Mouse (Mus musculus) heart, adult 11 months (tissue): ENCODE results near the gene Smug1.

ENCODE experiments used
- DNase-seq: peaks from one replicate; pipeline ENCODE4 v3.0.0; 2022

Gene Smug1

GRCm38 (mm10) chr15:103167042-103167615 is at the start of gene Smug1:
Gene Smug1, minus strand, starts transcription at chr15:103167092.
- DNase-seq = peak; percentile 88

GRCm38 (mm10) chr15:103216052-103216451 is 49.2 kb upstream of the Smug1 start:
- DNase-seq = peak; percentile 89

DNA sequence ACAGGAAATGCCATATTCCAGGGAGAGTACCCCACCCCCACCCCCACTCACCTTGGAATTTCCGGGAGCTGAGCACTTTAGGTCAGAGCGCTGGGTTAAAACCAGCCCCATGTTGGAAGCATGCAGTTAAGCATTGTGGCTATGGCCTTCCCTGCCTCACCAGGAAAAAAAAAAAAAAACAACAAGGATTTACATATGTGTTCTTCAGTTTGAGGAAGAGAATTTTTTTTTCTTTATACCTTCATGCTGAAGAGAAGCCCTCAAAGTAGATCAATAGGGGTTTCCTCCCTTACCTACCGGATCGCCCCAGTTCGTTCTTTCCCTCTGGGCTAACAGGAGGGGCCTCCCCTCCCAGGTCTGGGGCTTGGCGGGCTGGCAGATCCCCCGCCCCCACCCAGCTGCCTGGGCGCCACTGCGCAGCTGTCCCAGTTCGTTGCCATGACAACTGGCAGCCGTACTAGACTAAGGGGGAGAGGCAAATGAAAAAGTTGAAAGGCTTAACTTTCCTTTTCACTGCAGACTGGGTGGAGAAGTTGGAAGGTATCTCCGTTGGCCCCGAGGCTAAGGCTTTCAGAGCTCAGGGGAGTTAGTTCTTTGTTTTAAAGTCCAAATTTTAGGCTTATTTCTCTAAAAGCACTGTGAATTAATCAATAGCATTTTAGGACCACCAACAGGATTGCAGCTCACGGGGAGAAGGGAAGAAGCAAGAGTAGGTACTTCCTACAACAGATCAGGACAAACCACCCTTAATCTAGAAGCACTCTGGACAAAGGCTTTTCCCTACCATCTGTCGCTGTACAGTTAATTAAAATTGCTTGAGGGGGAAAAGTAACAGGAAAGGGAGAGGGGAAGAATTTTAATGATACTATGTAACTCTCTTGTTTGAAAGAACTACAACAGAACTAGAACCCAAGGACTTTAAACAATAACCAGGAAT is 48.3 kb upstream of the Smug1 start:
- DNase-seq = peak; percentile 99

DNA sequence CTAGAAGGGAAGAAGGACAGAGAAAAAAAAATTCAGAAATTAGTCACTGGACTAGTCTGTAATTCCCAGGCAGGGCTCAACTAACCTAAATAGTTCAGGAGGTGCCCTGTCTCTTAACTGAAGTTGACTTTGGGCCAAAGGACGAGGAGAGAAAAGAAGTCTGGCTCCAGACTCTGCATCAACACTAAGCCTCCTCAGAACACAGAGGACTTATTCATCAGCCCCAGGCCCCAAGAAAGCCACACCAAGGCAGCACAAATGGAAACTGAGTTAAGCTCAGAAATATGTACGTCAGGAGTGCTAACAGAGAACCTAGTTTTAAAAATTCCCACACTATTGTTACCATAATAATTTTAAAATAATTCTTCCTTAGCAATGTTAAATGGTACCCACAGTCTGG is 47.3 kb upstream of the Smug1 start:
- peak; percentile 81 for DNase-seq

DNA sequence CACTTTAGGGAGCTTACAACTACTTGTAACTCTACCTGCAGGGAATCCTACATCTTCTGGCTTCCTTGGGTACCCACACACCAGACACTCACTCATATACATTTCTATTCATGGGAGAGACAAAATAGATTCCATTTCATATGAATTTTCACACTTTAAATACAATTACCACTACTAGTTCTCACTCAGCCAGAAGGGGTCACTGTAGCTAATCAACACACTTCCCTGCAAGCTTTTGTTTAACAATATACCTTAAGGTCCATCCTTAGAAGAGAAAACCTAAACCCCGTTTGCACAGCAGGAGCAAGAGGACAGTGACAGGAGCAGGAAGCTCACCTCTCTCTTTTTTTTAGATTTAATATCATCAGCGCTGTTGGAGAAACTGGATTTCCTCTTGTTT is 38.3 kb upstream of the Smug1 start:
- DNase-seq = no peak

DNA sequence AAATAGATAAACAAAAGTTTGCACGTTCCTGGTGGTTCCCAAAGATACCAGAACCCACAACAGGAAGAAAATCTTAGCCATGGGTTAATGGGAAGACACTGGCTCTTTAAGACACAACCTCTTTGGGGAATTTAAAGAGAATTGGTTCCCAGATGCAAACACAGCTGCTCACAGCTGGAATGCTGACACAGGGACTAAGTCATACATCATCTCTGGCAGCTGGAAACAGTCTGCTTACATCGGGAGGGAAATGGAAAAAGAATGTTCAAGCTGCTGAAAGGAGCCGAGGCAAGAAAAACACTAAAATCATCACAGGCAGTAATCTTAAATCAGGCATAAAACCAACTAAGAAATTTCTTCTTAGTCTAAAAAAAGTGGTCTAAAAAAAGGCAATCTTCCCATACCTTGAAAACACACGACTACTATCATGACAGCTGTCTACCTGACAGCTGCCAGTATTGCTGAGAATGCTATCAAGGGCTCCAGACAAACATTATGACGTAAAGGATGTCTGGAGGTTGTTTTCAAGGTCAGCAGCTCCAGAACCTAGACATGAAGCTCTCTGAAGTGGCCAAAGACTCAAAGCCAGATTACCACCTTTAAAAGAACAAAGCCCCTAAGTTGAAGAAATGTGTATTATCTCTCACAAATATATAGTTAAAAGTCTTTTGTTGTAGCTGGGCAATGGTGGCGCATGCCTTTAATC is 35.3 kb upstream of the Smug1 start:
- peak; percentile 98 for DNase-seq

GRCm38 (mm10) chr15:103197785-103198184 is 30.9 kb upstream of the Smug1 start:
- no peak for DNase-seq

GRCm38 (mm10) chr15:103196835-103197234 is 29.9 kb upstream of the Smug1 start:
- DNase-seq = no peak

DNA sequence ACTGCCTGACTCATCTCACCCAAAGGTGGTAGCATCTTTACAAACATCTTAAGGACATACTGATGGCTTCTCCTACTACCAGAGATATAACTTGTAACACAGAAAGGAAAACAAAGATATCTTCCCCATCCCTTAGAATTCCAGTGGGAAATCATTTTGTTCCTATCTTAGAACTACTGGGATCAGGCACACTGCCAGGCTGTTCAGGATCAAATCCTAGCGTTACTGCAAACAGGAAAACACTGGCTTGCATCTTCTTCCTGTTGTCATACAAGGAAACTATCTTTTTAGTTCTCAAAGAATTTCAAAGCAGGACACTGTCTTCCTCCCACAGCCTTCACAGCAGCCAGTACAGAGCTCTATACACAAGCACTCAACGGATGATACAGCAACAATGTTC is 26.7 kb upstream of the Smug1 start:
- peak; percentile 94 for DNase-seq

DNA sequence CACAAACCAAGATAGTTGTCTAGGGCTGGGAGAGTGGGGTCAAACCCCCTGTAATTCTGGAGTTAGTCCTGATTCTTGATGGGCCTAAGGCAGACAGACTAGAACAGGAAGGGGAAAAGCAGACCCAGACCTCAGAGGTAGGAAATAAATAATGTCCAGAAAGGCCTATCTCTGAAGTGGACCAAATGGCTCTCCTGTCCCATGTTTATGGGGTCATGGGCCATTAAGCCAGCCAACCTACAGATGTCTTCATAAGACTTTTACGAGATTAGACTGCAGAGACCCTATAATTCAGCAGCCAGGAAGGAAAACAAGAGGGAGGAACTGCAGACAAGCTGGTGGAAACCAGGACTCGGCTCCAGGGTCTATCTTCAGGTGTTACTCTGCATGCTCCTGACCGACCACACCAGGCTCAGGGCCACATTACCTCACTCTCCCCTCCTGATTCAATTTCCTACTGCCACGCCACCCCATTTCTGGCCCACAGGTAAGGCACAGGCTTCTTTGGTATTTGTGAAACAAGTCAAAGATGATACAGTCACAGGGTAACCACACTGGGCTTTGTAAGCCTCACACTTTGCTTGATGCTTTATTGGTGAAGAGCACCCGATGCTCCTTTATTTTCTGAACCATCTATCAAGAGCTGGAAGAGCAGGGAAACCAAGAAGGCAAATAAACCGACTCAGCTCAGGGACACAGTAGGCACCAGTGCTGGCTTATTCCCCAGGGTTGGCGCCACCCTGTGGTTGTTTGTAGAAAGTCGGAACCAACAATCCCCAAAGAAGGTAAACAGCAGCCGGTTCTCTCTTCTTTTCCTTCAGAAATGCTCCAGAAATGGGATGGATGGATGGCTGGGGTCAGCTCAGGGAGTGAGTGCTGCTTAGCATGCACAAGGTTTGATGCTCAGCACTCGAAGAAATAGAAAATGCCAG is 23.9 kb upstream of the Smug1 start:
- peak; percentile 88 for DNase-seq

DNA sequence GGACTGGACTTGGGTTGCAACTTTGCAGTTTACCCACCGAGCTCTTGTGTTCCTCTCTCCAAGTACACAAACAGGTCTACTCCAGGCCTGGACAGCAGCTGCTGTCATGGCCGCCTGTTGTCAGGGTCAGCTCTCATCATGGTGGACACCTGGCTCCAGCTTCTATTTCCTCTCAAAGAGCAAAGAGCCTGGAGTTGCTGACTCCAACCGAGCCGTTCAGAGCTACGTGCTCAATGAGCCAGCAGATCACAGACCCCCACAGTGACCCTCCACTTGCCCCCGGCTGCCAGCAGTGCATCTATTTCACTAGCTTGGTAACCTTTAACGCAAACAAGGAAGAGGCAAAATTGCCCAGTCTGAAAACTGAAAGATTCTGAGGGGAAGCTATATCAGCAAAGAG is 23.2 kb upstream of the Smug1 start:
- no peak for DNase-seq

DNA sequence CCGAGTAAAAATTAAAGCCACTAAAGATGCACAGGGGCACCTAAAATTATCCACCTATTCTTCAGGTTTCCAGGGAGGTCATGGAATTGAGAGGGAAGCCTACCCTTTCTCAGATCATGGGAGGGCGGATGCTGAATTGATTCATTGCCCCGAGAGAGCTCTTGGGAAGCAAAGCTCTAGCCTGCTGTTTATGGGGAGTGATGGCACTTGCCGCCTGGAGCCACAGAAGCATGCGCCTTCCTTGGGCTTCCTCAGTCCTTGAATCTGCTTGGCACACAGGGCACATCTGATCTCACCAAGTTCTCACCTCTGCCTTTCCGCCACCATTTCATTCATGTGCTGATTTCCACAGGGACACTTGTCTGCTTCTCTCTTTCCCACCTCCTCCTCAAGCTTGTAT is 20.9 kb upstream of the Smug1 start:
- DNase-seq = peak; percentile 61

- DNase-seq = peak; percentile 95
Observed at GRCm38 (mm10) chr15:103185462-103186198, 18.7 kb upstream of the Smug1 start.

DNA sequence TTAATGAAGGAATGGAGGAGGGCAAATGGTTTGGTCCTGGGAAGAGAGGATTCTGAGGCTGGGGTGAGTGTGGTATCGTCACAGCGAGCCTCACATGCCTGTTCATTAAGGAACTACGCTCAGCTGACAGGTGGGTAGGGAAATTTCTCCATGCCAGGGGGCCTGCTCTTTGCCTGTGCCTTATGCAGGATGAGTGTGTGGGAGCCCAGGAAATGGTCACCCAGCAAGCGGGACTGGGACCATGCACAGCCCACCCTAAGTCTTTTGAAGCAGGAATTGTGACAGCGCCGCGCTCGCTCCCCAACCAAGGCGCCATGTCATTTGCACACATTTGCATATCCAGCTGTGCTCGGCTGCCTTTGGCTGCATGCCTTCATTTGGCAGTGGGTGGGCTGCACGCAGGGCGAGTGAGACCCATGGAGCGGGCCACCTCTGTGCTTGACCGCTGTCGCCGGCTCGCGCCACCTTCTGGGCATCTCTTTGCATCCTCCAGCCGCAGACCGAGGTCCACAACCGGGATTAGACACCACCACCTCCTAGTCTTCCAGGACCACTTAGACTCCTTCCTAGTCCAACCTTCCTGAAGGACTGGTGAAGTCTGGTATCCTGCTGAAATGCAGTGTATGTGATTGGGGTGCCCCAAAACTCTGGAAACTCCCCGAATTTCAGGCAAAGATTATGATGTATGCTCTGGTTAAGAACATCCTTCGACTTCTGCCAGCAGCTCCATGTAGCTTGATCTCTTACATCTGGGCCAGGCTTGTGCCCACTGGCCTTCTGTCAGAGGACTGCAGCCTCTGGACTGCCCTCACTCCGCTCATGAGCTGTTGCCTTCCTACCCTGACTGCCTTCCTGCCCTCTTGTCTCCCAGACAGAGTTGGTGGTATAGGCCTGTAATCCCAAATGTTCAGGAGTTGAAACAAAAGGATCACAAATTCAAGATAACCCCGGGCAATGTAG is 17.0 kb upstream of the Smug1 start:
- peak; percentile 94 for DNase-seq

DNA sequence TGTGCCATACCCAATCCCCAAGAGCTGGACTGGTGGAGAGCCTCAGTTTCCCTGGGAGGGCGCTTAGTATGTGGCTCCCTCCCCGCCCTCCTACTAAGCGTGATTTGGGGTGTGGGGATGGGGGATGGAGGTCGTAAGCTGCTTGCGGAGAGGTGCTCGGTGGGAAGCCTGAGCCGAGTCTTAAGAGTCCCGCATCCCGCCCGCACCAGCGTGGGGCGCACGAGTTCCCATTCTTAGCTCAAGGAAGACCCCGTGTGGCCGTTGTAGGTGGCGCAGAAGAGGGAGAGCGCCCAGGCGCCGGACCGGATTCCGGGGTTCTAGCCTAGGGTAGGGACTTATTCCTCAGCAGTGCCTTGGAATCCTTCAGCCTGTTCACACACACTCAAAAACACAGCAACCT is 16.2 kb upstream of the Smug1 start:
- DNase-seq = peak; percentile 94

DNA sequence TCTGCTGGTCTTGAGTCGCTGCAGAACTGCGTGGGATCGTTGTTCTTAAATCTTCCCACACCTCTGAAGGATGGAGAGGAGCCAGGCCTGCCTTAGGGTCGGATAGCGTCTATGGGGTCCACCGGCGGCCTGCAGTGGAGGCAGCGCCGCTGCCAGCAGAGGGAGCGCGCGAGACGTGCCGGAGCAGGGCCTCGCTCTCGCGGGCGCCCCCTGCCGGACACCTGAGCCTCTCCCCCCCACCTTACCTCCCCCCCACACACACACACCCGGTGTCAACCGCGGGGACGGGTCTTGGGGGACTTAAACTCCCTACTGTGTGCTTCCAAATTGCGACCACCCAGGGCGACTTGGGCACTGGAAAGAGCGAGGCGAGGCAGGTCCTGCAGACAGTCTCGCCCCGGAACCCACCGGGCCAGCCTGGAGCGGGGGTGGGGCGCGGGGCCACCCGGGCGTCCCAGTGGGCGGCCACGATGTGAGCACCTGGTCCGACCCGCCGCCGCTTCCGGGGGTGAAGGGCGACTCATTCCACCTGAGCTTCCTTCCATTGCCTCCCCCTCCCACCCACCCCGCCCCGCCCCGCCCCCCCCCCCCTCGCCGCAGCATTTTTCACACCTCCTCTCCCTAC is 15.4 kb upstream of the Smug1 start:
- DNase-seq = peak; percentile 98

DNA sequence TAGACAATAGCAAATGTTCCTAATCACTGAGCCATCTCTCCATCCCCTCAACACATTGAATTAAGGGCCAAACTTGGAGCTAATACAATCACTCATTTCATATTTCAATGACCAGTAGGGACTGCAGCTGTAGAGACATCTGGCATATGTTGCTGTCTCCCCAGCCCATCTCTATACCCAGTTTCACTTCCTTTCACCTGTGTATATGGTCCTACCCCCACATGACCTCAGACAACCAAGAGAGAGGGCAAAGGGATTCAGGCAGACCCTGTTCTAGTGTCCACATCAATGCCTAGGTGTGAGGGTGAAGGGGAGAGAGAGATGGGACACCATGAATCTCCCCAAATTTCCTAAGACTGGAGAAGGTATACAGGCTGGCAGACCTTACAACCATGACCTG is 13.5 kb upstream of the Smug1 start:
- DNase-seq = peak; percentile 85

- peak; percentile 88 for DNase-seq
Observed at GRCm38 (mm10) chr15:103178767-103179166, 11.9 kb upstream of the Smug1 start.

DNA sequence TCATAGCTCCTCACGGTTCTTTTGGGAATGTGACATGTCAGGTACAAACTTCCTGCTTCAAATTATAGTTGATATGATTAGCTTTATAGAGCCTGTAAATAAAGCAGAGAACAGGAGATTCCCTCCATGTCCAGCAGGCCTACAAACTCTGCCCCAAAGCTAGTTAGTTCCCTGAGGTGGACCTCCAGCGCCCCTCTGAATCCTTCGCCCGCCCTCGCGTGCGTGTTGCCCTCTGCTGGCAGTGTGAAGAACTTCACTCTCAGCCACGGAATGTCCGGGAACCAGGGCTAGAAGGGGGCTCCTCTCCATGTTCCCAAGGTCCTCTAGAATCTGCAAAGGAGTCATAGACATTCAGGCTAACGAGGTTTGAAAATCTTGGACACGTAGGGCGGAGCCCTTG is 11.2 kb upstream of the Smug1 start:
- DNase-seq = no peak

DNA sequence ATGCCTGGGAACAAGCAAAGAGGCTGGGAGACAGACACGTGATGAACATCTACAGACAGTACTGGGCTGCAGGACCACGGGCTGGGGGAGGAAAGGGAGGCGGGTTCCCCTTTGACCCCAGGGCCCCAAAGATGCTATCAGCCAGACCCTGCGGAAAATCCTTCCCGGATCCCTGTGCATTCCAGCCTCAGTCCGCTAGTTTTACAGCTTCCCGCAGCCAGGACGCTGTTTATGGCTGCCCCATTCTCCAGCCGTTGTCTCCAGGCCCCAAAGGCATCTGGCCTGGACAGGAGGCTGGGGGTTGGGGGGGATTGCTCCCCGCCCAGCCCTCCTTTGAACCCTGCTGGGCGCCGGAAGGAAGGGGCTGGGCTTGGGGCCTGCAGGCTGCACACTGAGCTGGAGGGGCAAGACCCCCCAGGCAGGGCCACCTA is 10.7 kb upstream of the Smug1 start:
- DNase-seq = peak; percentile 88
